Mouse (Mus musculus) thymus, postnatal 10 days (tissue): ENCODE measurements at regions not wholly inside any gene's neighbourhood (a gene's known extent, or its start where the extent isn't known, plus 50 kb on each side); places are given as distances from the start of the nearest gene placed in this dataset.
"Not testable (repeated sequence)": the region's sequence is repeated elsewhere in the genome, so short reads cannot be mapped to it uniquely, and the experiment has no call there.

ENCODE experiments used
- DNase-seq, 2 experiments: peaks; one replicate each; pipeline ENCODE4 v3.0.0; 2021; ENCODE audit warnings: low spot score in 2 of 2

- no peak for DNase-seq
Measured at GRCm38 (mm10) chr16:31553361-31554146, 109.7 kb upstream of the Dlg1 start.

GRCm38 (mm10) chr16:31560426-31560825 is 102.8 kb upstream of the Dlg1 start:
- no peak for DNase-seq

- no peak for DNase-seq
Measured at GRCm38 (mm10) chr16:31564926-31565325, 98.3 kb upstream of the Dlg1 start.

GRCm38 (mm10) chr16:31568316-31568715 is 94.9 kb upstream of the Dlg1 start:
- no peak for DNase-seq

- DNase-seq: no peak
Measured at GRCm38 (mm10) chr16:31569871-31570270, 93.4 kb upstream of the Dlg1 start.

- DNase-seq: no peak
Measured at GRCm38 (mm10) chr16:31570311-31571139, 92.7 kb upstream of the Dlg1 start.

GRCm38 (mm10) chr16:31573833-31574232 is 89.4 kb upstream of the Dlg1 start:
- not testable (repeated sequence) for DNase-seq

- DNase-seq: not testable (repeated sequence)
Measured at GRCm38 (mm10) chr16:31575646-31576045, 87.6 kb upstream of the Dlg1 start.

- no peak for DNase-seq
Measured at GRCm38 (mm10) chr16:31576422-31576821, 86.8 kb upstream of the Dlg1 start.

GRCm38 (mm10) chr16:31577347-31577746 is 85.9 kb upstream of the Dlg1 start:
- no peak for DNase-seq

GRCm38 (mm10) chr16:31579318-31579717 is 83.9 kb upstream of the Dlg1 start:
- no peak for DNase-seq

- no peak for DNase-seq
Measured at GRCm38 (mm10) chr16:31580779-31581178, 82.5 kb upstream of the Dlg1 start.

- DNase-seq: no peak
Measured at GRCm38 (mm10) chr16:31582885-31583284, 80.4 kb upstream of the Dlg1 start.

- no peak for DNase-seq
Measured at GRCm38 (mm10) chr16:31583627-31584026, 79.6 kb upstream of the Dlg1 start.

GRCm38 (mm10) chr16:31584216-31584823 is 78.9 kb upstream of the Dlg1 start:
- DNase-seq: no peak

GRCm38 (mm10) chr16:31587036-31587435 is 76.2 kb upstream of the Dlg1 start:
- DNase-seq: no peak

- DNase-seq: no peak
Measured at GRCm38 (mm10) chr16:31589576-31589975, 73.7 kb upstream of the Dlg1 start.

GRCm38 (mm10) chr16:31591565-31591964 is 71.7 kb upstream of the Dlg1 start:
- DNase-seq: no peak

- DNase-seq: no peak
Measured at GRCm38 (mm10) chr16:31592014-31592871, 71.0 kb upstream of the Dlg1 start.

GRCm38 (mm10) chr16:31592973-31593683 is 70.1 kb upstream of the Dlg1 start:
- DNase-seq: no peak

GRCm38 (mm10) chr16:31597965-31598364 is 65.3 kb upstream of the Dlg1 start:
- no peak for DNase-seq
